Mouse (Mus musculus) neural tube, postnatal 0 days (tissue): ENCODE results near the gene Lyzl4. TPM values are rescaled to one million over a fixed set of nuclear protein-coding genes. Genes with fewer than 3 reads are reported as not detected.

Experiments used
- polyA plus RNA-seq: library from polyadenylated mRNA; unstranded; fragments of >200 nt; fragmentation: Nextera tagmentation; extraction: Ambion mirVana; gene quantifications from 2 replicates; pipeline ENCODE4 v1.2.1, GENCODE M21; 2015

The Lyzl4 gene
- 0.39 and 0.43 TPM in 2 replicates for polyA plus RNA-seq

GRCm38 (mm10) chr9:121642001-121642400 lies at the start of gene Lyzl4:
Gene Lyzl4 (minus strand): TSS chr9:121642096.

GRCm38 (mm10) chr9:121642401-121643181 lies 695 bp upstream of the Lyzl4 start, which contains the start of gene Vipr1:
Gene Vipr1 (plus strand): TSS chr9:121642716.

Other genes with a start within 250 kb of the Lyzl4 start
- gene Cck, start 146.4 kb downstream of the Lyzl4 start, polyA plus RNA-seq = 149 and 150 TPM in 2 replicates
- 0.40 and 0.57 TPM in 2 replicates for gene Vipr1, start 620 bp upstream of the Lyzl4 start, polyA plus RNA-seq
- gene Sec22c, start 63.4 kb upstream of the Lyzl4 start, polyA plus RNA-seq = 18.5 and 21.0 TPM in 2 replicates
- gene Ss18l2, start 68.2 kb upstream of the Lyzl4 start, polyA plus RNA-seq = 239 and 284 TPM in 2 replicates
- 41.3 and 45.5 TPM in 2 replicates for gene Nktr, start 77.1 kb upstream of the Lyzl4 start, polyA plus RNA-seq
- gene Zfp651, start 117.2 kb upstream of the Lyzl4 start, polyA plus RNA-seq = 26.6 and 31.7 TPM in 2 replicates
- gene Klhl40, start 135.5 kb upstream of the Lyzl4 start, polyA plus RNA-seq = 2.6 and 2.7 TPM in 2 replicates
- 1.1 and 1.4 TPM in 2 replicates for gene Hhatl, start 150.4 kb upstream of the Lyzl4 start, polyA plus RNA-seq
- gene Ccdc13, start 197.4 kb upstream of the Lyzl4 start, polyA plus RNA-seq = 4.6 and 6.6 TPM in 2 replicates
- gene Higd1a, start 216.3 kb upstream of the Lyzl4 start, polyA plus RNA-seq = 181 and 188 TPM in 2 replicates